Mouse (Mus musculus) lung, postnatal 0 days (tissue): Measurements from ENCODE around the gene Btrc. TPM values are rescaled to one million over a fixed set of nuclear protein-coding genes. Genes with fewer than 3 reads are reported as not detected.

Experiments
- ATAC-seq: fragments of 200-750 bp; cut with Nextera tagmentation; 2 replicates; pipeline ENCODE4 v1.8.0; 2017; ENCODE audit warnings: moderate library complexity
- DNase-seq: peaks from one replicate; pipeline ENCODE4 v3.0.0-alpha.2; 2016; ENCODE audit warnings: low spot score
- H3K27ac ChIP-seq: fragments of 300-500 bp; sonication (generic); 2 replicates; pipeline ENCODE4 v1.5.1; 2014; ENCODE audit warnings: antibody characterized with exemption, mild to moderate bottlenecking, low read length, mixed read lengths
- H3K27me3 ChIP-seq: fragments of 300-500 bp; sonication (generic); replicated peaks from 2 replicates; pipeline ENCODE4 v1.6.1; 2014; ENCODE audit warnings: low read length, mixed read lengths; ENCODE audit not compliant: insufficient read depth
- H3K36me3 ChIP-seq: fragments of 300-500 bp; sonication (generic); 2 replicates; pipeline ENCODE4 v1.6.1; 2014; ENCODE audit warnings: low read length, mixed read lengths; ENCODE audit not compliant: insufficient read depth
- H3K4me1 ChIP-seq: fragments of 300-500 bp; sonication (generic); 2 replicates; pipeline ENCODE4 v1.6.1; 2014; ENCODE audit warnings: antibody characterized with exemption, low read depth, low read length, mixed read lengths; ENCODE audit not compliant: insufficient read depth
- H3K4me2 ChIP-seq: fragments of 300-500 bp; sonication (generic); replicated peaks from 2 replicates; pipeline ENCODE4 v1.6.1; 2014; ENCODE audit warnings: low read depth, mild to moderate bottlenecking, low read length, moderate library complexity, mixed read lengths
- H3K4me3 ChIP-seq: fragments of 300-500 bp; sonication (generic); 2 replicates; pipeline ENCODE4 v1.5.1; 2014; ENCODE audit warnings: low read depth, low read length
- H3K9ac ChIP-seq: fragments of 300-500 bp; sonication (generic); replicated peaks from 2 replicates; pipeline ENCODE4 v1.6.1; 2014; ENCODE audit warnings: low read depth, mild to moderate bottlenecking
- H3K9me3 ChIP-seq: fragments of 300-500 bp; sonication (generic); 2 replicates; pipeline ENCODE4 v1.6.1; 2016; ENCODE audit warnings: low read length, mixed read lengths
- CTCF ChIP-seq: IDR thresholded peaks from 2 replicates; pipeline ENCODE4 v1.5.1; 2016; ENCODE audit warnings: antibody characterized with exemption, mild to moderate bottlenecking
- EP300 ChIP-seq: IDR thresholded peaks from 2 replicates; pipeline ENCODE4 v1.6.1; 2016; ENCODE audit warnings: antibody characterized with exemption, mild to moderate bottlenecking, control low read depth
- WGBS: fragments of 180-500 bp; shearing (Covaris S2); extraction: QIAGEN DNeasy Blood & Tissue Kit; methylation state at CpG from one replicate; pipeline ENCODE4 v1.1.7; 2014; 5-methylcytosine and 5-hydroxymethylcytosine counted together
- polyA plus RNA-seq: library from polyadenylated mRNA; unstranded; fragments of >200 nt; fragmentation: Nextera tagmentation; extraction: Ambion mirVana; gene quantifications from 2 replicates; pipeline ENCODE4 v1.2.1, GENCODE M21; 2015

Gene Btrc
- polyA plus RNA-seq, 1 experiment from 2014 or later: 20.7 TPM

GRCm38 (mm10) chr19:45486206-45486991 is 122.9 kb downstream of the Btrc start:
- Histone ChIP-seq H3K9ac (no peak overlapping the region), H3K9me3 (no peaks in the 10 kb centered on the region), H3K4me2 (no peak overlapping the region), H3K27me3 (no peaks in the 10 kb centered on the region), H3K27ac (no peak overlapping the region), H3K4me3 (no peak overlapping the region), H3K4me1 (no peaks in the 10 kb centered on the region), H3K36me3 (no peaks in the 10 kb centered on the region)
- TF ChIP-seq EP300 (no peak), CTCF (peak; percentile 51)
- ATAC-seq (no peak), DNase-seq (peak; percentile 16)
- WGBS: 90% methylated on average over 6 of the region's 6 CpGs

- no peak overlapping the region for H3K4me3 ChIP-seq
- H3K36me3 ChIP-seq: no peaks in the 10 kb centered on the region
- no peak overlapping the region for H3K4me2 ChIP-seq
- no peaks in the 10 kb centered on the region for H3K9me3 ChIP-seq
- ATAC-seq (no peak), DNase-seq (no peak)
- H3K27me3 ChIP-seq: no peaks in the 10 kb centered on the region
- H3K4me1 ChIP-seq: no peaks in the 10 kb centered on the region
- no peak overlapping the region for H3K9ac ChIP-seq
- 82% methylated on average over 3 of the region's 3 CpGs for WGBS
- TF ChIP-seq CTCF (no peak), EP300 (no peak)
- H3K27ac ChIP-seq: no peak overlapping the region
Measured at GRCm38 (mm10) chr19:45486992-45487387, 123.5 kb downstream of the Btrc start.

- no peak overlapping the region for H3K4me3 ChIP-seq
- DNase-seq (no peak), ATAC-seq (no peak)
- no peaks in the 10 kb centered on the region for H3K27me3 ChIP-seq
- no peak overlapping the region for H3K27ac ChIP-seq
- no peak for TF ChIP-seq EP300
- no peak for TF ChIP-seq CTCF
- WGBS: 48% methylated on average over 6 of the region's 6 CpGs
- 0 out of 2 replicates have a peak, but pooled peaks cover 3% of the 10 kb centered on the region for H3K4me1 ChIP-seq
- H3K36me3 ChIP-seq: no peaks in the 10 kb centered on the region
- H3K9ac ChIP-seq: no peak overlapping the region
- no peaks in the 10 kb centered on the region for H3K9me3 ChIP-seq
- no peak overlapping the region for H3K4me2 ChIP-seq
Measured at GRCm38 (mm10) chr19:45489961-45490360, 126.4 kb downstream of the Btrc start.

GRCm38 (mm10) chr19:45491246-45491645 is 127.7 kb downstream of the Btrc start:
- 76% methylated on average over 7 of the region's 7 CpGs for WGBS
- no peak overlapping the region for H3K9ac ChIP-seq

GRCm38 (mm10) chr19:45494121-45494775 is 130.7 kb downstream of the Btrc start:
- H3K27ac ChIP-seq: no peak overlapping the region
- 0 out of 2 replicates have a peak, but pooled peaks cover 3% of the 10 kb centered on the region for H3K4me1 ChIP-seq
- H3K36me3 ChIP-seq: no peaks in the 10 kb centered on the region
- TF ChIP-seq CTCF (no peak), EP300 (no peak)
- H3K4me2 ChIP-seq: no peak overlapping the region
- H3K27me3 ChIP-seq: no peaks in the 10 kb centered on the region
- ATAC-seq (no peak), DNase-seq (no peak)
- 83% methylated on average over 10 of the region's 10 CpGs for WGBS
- H3K9ac ChIP-seq: no peak overlapping the region
- H3K9me3 ChIP-seq: no peaks in the 10 kb centered on the region
- no peak overlapping the region for H3K4me3 ChIP-seq

More at GRCm38 (mm10) chr19:45491246-45491645, 127.7 kb downstream of the Btrc start:
- no peak for TF ChIP-seq EP300
- TF ChIP-seq CTCF: 0 out of 2 replicates have a peak, but pooled peaks have one; percentile 1
- Histone ChIP-seq H3K36me3 (no peaks in the 10 kb centered on the region), H3K4me1 (0 out of 2 replicates have a peak, but pooled peaks cover 3% of the 10 kb centered on the region), H3K27me3 (no peaks in the 10 kb centered on the region), H3K4me2 (no peak overlapping the region), H3K4me3 (no peak overlapping the region), H3K9me3 (no peaks in the 10 kb centered on the region), H3K27ac (no peak overlapping the region)
- no peak for ATAC-seq
- no peak for DNase-seq

GRCm38 (mm10) chr19:45505446-45505845 is 141.9 kb downstream of the Btrc start:
- H3K4me2 ChIP-seq: no peak overlapping the region
- no peak overlapping the region for H3K4me3 ChIP-seq
- no peaks in the 10 kb centered on the region for H3K27me3 ChIP-seq
- DNase-seq: no peak
- no peaks in the 10 kb centered on the region for H3K9me3 ChIP-seq
- no peak overlapping the region for H3K9ac ChIP-seq
- TF ChIP-seq EP300 (no peak), CTCF (no peak)
- no peak overlapping the region for H3K27ac ChIP-seq
- no peak for ATAC-seq
- no peaks in the 10 kb centered on the region for H3K36me3 ChIP-seq
- no peaks in the 10 kb centered on the region for H3K4me1 ChIP-seq
- 84% methylated on average over 7 of the region's 7 CpGs for WGBS
